Mouse (Mus musculus): Measurements from ENCODE around the gene Trim50.

DNA sequence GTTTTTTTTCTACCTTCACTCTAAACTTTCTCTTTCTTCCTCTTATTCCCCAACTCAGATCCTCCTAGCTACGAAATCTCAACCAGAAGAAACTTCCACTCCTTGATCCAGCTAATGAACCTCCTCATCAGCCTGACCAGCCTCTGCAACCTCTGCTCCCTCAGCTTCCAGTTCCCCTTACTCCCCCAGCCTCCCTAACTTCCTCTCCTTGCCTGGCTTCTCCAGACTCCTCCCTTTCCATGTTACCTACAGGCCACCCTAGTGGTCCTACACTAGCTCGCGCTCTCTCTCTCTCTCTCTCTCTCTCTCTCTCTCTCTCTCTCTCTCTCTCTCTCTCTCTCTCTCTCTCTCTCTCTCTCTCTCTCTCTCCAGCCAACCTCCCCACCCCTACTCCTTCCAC, 36.9 kb upstream of the Trim50 start:
- TF ChIP-seq CTCF (IDR thresholded peaks at IDR 0.05; ENCODE audit: borderline replicate concordance, insufficient read depth, low read depth, low read length) = no peak
- no peak for TF ChIP-seq POLR2A (IDR thresholded peaks at IDR 0.05; ENCODE audit: borderline replicate concordance, insufficient read depth, low read length)

All from cerebellum, adult 2 months (tissue).